Mouse (Mus musculus): Measurements from ENCODE around the gene Tmcc1. TPM values are rescaled to one million over a fixed set of nuclear protein-coding genes. Genes with fewer than 3 reads are reported as not detected.
"Not testable (repeated sequence)": the region's sequence is repeated elsewhere in the genome, so short reads cannot be mapped to it uniquely, and the experiment has no call there.

Tmcc1 gene
- total RNA-seq (2014; rRNA removed) = 33.9 and 36.9 TPM in 2 replicates
- polyA plus RNA-seq (2015; fragmentation: Nextera tagmentation; extraction: Ambion mirVana) = 13.0 and 14.0 TPM in 2 replicates

GRCm38 (mm10) chr6:116193394-116194393, at the start of gene Tmcc1:
TSS of gene Tmcc1 (minus strand) at chr6:116193486.
- Histone ChIP-seq H3K4me3 (ENCODE audit: low read length) (peak within 1 kb of the TSS; percentile 95), H3K9ac (replicated peaks; ENCODE audit: low read length) (peak within 1 kb of the TSS; percentile 94), H3K27me3 (ENCODE audit: insufficient read depth, low read length) (no peaks in the 10 kb centered on the region), H3K36me3 (ENCODE audit: insufficient read depth, low read length) (no peaks in the 10 kb centered on the region), H3K27ac (peak within 1 kb of the TSS; percentile 88), H3K9me3 (ENCODE audit: low read length) (no peaks in the 10 kb centered on the region), H3K4me2 (ENCODE audit: low read depth, low read length) (peak within 1 kb of the TSS; percentile 95), H3K4me1 (ENCODE audit: insufficient read depth, low read length) (0 out of 2 replicates have a peak, but pooled peaks cover 5% of the 10 kb centered on the region)
- ATAC-seq (peak; percentile 94), DNase-seq (ENCODE audit: low spot score) (peak; percentile 98)
- WGBS = under 1% methylated on average over 38 of the region's 68 CpGs
- peak; percentile 29; the same call in 1 of the 2 replicates for TF ChIP-seq CTCF (IDR thresholded peaks at IDR 0.05; ENCODE audit: low read depth)

- H3K9me3 ChIP-seq (ENCODE audit: low read length) = no peaks in the 10 kb centered on the region
- no peak overlapping the region for H3K27ac ChIP-seq
- no peak overlapping the region for H3K4me2 ChIP-seq (ENCODE audit: low read depth, low read length)
- peaks cover 64% of the 10 kb centered on the region for H3K36me3 ChIP-seq (ENCODE audit: insufficient read depth, low read length)
- H3K27me3 ChIP-seq (ENCODE audit: insufficient read depth, low read length) = no peaks in the 10 kb centered on the region
- DNase-seq (ENCODE audit: low spot score) (no peak), ATAC-seq (no peak)
- WGBS = 80% methylated on average over 2 of the region's 2 CpGs
- no peak overlapping the region for H3K9ac ChIP-seq (replicated peaks; ENCODE audit: low read length)
- TF ChIP-seq CTCF (IDR thresholded peaks at IDR 0.05; ENCODE audit: low read depth) = no peak
- H3K4me1 ChIP-seq (ENCODE audit: insufficient read depth, low read length) = no peaks in the 10 kb centered on the region
- no peak overlapping the region for H3K4me3 ChIP-seq (ENCODE audit: low read length)
Measured at GRCm38 (mm10) chr6:116240371-116240770, 47.1 kb upstream of the Tmcc1 start.

GRCm38 (mm10) chr6:116238083-116238482, 44.8 kb upstream of the Tmcc1 start:
- no peak overlapping the region for H3K9ac ChIP-seq (replicated peaks; ENCODE audit: low read length)
- H3K4me3 ChIP-seq (ENCODE audit: low read length) = no peak overlapping the region
- ATAC-seq (no peak), DNase-seq (ENCODE audit: low spot score) (no peak)
- peaks cover 50% of the 10 kb centered on the region for H3K36me3 ChIP-seq (ENCODE audit: insufficient read depth, low read length)
- no peaks in the 10 kb centered on the region for H3K9me3 ChIP-seq (ENCODE audit: low read length)
- no peak for TF ChIP-seq CTCF (IDR thresholded peaks at IDR 0.05; ENCODE audit: low read depth)
- H3K27ac ChIP-seq = no peak overlapping the region
- no peaks in the 10 kb centered on the region for H3K27me3 ChIP-seq (ENCODE audit: insufficient read depth, low read length)
- H3K4me1 ChIP-seq (ENCODE audit: insufficient read depth, low read length) = no peaks in the 10 kb centered on the region
- WGBS = 94% methylated on average over 5 of the region's 5 CpGs
- H3K4me2 ChIP-seq (ENCODE audit: low read depth, low read length) = no peak overlapping the region

DNA sequence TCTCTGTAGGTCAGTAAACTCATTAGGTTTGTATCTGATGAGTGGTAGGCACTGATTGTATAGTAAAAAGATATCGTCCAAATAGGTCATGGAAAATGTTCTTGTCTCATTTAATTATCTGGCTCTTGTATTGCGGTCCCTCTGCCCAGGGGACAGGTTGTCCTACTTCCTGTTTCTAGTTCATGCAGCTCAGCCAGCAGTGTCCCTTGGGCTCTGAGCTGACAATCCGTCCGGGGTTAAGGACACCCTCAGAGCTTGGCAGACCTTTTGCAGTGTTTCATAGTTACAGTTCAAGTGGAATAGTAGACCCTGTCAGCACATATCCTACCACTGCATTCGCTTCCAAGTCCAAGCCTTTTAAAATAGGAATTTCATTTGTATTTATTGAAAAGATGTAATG, 42.0 kb upstream of the Tmcc1 start:
- Histone ChIP-seq H3K27ac (no peak overlapping the region), H3K9ac (replicated peaks; ENCODE audit: low read length) (no peak overlapping the region), H3K9me3 (ENCODE audit: low read length) (no peaks in the 10 kb centered on the region), H3K4me3 (ENCODE audit: low read length) (no peak overlapping the region), H3K4me1 (ENCODE audit: insufficient read depth, low read length) (no peaks in the 10 kb centered on the region), H3K27me3 (ENCODE audit: insufficient read depth, low read length) (no peaks in the 10 kb centered on the region), H3K36me3 (ENCODE audit: insufficient read depth, low read length) (peaks cover 51% of the 10 kb centered on the region), H3K4me2 (ENCODE audit: low read depth, low read length) (no peak overlapping the region)
- TF ChIP-seq CTCF (IDR thresholded peaks at IDR 0.05; ENCODE audit: low read depth) = no peak
- peak; percentile 5 for DNase-seq (ENCODE audit: low spot score)
- WGBS = 79% methylated on average over 5 of the region's 5 CpGs
- ATAC-seq = peak; percentile 32; the same call in 1 of the 2 replicates

DNA sequence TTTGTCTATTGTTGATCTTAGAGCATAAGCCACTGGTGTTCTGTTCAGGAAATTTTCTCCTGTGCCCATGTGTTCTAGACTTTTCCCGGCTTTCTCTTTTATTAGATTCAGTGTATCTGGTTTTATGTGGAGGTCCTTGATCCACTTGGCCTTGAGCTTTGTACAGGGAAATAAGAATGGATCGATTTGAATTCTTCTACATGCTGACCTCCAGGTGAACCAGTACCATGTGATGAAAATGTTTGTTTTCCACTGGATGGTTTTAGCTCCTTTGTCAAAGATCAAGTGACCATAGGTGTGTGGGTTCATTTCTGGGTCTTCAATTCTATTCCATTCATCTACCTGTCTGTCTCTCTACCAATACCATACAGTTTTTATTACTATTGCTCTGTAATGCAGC, 41.5 kb upstream of the Tmcc1 start:
- not testable (repeated sequence) for DNase-seq (ENCODE audit: low spot score); H3K4me1 ChIP-seq (ENCODE audit: insufficient read depth, low read length); H3K9ac ChIP-seq (replicated peaks; ENCODE audit: low read length); H3K27ac ChIP-seq; ATAC-seq; H3K4me2 ChIP-seq (ENCODE audit: low read depth, low read length); H3K9me3 ChIP-seq (ENCODE audit: low read length); H3K4me3 ChIP-seq (ENCODE audit: low read length); H3K27me3 ChIP-seq (ENCODE audit: insufficient read depth, low read length)
- WGBS = 95% methylated on average over 2 of the region's 2 CpGs
- H3K36me3 ChIP-seq (ENCODE audit: insufficient read depth, low read length) = peaks cover 46% of the 10 kb centered on the region

DNA sequence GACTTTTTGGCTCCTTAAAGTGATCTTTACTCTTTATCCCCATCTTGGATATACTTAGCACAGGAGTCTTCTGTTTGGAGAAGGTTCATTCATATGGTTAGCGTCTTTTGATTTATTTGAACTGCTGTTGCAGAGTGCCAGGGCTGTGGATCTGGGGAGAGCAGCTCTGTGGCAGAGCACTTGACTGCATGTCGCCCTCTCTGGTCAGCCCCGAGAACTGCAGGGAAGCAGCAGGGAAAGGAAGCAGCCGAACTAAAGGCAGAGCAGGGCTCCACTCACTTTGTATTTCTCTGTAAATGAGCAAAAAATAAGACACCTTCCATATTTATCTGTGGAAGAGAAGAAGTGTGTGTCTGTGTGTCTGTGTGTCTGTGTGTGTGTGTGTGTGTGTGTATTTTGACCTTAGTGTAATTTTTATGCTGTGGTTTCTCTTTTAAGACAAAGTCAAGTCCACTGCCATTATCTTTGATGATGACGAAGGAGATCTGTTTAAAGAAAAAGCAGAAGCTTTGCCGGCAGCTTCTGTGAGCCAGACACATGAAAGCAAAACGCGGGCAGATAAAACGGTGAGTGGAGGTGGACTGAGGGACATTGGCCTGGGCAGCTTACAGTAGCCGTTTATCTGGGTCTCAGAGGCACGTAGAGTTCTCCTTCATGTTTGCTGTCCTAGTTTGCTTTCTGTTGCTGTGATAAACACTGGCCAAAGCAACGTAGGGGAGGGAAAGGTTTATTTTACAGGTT, 35.7 kb upstream of the Tmcc1 start:
- no peaks in the 10 kb centered on the region for H3K27me3 ChIP-seq (ENCODE audit: insufficient read depth, low read length)
- no peaks in the 10 kb centered on the region for H3K4me1 ChIP-seq (ENCODE audit: insufficient read depth, low read length)
- H3K4me2 ChIP-seq (ENCODE audit: low read depth, low read length) = no peak overlapping the region
- no peak overlapping the region for H3K27ac ChIP-seq
- H3K4me3 ChIP-seq (ENCODE audit: low read length) = no peak overlapping the region
- no peaks in the 10 kb centered on the region for H3K9me3 ChIP-seq (ENCODE audit: low read length)
- H3K36me3 ChIP-seq (ENCODE audit: insufficient read depth, low read length) = peaks cover 55% of the 10 kb centered on the region
- peak; percentile 90 for TF ChIP-seq CTCF (IDR thresholded peaks at IDR 0.05; ENCODE audit: low read depth)
- H3K9ac ChIP-seq (replicated peaks; ENCODE audit: low read length) = no peak overlapping the region
- 62% methylated on average over 12 of the region's 12 CpGs for WGBS
- ATAC-seq (0 out of 2 replicates have a peak, but pooled peaks have one; percentile 62), DNase-seq (ENCODE audit: low spot score) (peak; percentile 83)

All from hindbrain, postnatal 0 days (tissue).